Mouse (Mus musculus): Measurements from ENCODE around the gene Ppp2r3d.
A peak's percentile ranks its signal among the peaks of the same experiment; 100 is the strongest.
"Not testable (repeated sequence)": the region's sequence is repeated elsewhere in the genome, so short reads cannot be mapped to it uniquely, and the experiment has no call there.

Gene Ppp2r3d

DNA sequence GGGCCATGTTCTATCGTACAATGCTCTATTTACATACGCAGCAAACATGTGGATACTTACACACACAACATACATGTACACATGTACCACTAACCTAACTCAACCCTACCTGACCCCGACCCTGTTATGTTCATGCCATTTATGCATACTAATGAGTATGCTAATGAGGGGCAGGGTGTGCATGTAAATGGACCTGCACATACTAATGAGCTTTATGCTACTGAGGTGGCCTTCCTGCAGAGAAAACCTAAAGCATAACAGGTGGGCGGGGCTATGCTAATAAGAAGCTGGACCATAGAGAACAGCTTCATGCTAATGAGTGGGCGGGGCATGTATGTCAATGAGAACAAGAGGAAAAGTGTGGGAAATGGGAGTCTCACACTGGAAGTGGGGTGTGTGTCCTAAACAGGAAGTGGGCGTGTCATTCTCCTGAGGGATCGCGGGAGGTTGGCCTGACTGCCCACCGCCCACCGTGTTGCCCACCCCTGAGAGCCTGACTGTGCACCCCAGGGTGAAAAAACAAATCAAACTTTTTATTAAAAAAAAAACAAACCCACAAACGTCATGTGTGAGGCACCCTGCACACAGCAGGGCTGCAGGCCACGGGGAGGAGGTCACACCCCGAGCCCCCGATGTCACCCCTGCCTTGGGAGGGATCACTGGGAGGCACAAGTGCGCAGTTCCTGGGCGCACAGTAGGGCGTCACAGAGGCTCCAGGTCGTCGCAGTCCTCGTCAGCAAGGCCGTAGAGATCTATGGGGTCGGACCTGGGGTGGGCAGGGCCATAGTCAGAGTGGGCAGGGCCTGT is at the start of gene Ppp2r3d:
Gene Ppp2r3d, minus strand, starts transcription at position 803 of the 807 bp plus-strand sequence.
- no peak for DNase-seq (ENCODE audit: low spot score)

GRCm38 (mm10) chr9:124493693-124494092 is 17.0 kb upstream of the Ppp2r3d start, which contains the start of gene Gm21836:
Gm21836 (minus strand) TSS chr9:124493793.
- not testable (repeated sequence) for DNase-seq (ENCODE audit: low spot score)

- DNase-seq (ENCODE audit: low spot score), result peak; percentile 5
These were observed 3.8 kb upstream of the Ppp2r3d start for GRCm38 (mm10) chr9:124480361-124480980.

- DNase-seq (ENCODE audit: low spot score), result no peak
These were observed 1.4 kb upstream of the Ppp2r3d start for GRCm38 (mm10) chr9:124478081-124478480.

GRCm38 (mm10) chr9:124475689-124476088 is 1.0 kb downstream of the Ppp2r3d start:
- DNase-seq (ENCODE audit: low spot score), result no peak

DNA sequence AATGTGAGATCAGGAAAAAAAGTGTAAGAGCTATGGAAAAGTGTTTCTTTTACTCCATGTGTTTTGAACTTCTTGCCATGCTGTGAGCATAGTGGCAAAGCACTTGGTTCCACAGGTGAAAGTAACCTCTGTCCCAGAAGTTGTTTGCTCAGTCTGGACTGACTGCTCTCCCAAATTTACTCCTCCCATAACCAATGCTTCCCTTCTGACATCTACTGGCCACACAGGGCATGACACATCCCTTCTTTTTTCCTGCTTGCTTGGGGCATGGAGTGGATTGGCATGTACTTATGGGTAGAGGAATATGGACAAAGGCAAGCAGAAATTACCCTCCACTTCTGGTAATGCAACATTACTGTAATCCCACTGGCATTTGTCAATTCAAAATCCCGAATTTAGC is 20.1 kb downstream of the Ppp2r3d start:
- peak; percentile 45 for DNase-seq (ENCODE audit: low spot score)

GRCm38 (mm10) chr9:124442533-124442855 is 34.2 kb downstream of the Ppp2r3d start:
- no peak for DNase-seq (ENCODE audit: low spot score)

- DNase-seq (ENCODE audit: low spot score), result no peak
These were observed 34.8 kb downstream of the Ppp2r3d start for GRCm38 (mm10) chr9:124441681-124442532.

DNA sequence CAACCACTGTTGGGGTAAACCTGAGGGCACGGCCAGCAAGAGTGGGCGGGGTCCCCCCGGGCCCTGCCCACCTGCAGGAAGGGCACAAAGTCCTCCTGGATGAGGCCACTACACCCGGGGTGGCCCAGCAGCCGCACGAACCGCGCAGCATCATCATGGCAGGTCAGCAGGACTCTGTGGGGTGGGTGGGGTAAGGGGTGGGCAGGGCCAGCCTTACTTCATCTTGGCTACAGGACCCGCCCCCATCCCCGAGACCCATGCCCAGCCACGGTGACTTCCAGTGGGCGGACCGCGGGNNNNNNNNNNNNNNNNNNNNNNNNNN is 36.0 kb downstream of the Ppp2r3d start:
- no peak for DNase-seq (ENCODE audit: low spot score)

DNA sequence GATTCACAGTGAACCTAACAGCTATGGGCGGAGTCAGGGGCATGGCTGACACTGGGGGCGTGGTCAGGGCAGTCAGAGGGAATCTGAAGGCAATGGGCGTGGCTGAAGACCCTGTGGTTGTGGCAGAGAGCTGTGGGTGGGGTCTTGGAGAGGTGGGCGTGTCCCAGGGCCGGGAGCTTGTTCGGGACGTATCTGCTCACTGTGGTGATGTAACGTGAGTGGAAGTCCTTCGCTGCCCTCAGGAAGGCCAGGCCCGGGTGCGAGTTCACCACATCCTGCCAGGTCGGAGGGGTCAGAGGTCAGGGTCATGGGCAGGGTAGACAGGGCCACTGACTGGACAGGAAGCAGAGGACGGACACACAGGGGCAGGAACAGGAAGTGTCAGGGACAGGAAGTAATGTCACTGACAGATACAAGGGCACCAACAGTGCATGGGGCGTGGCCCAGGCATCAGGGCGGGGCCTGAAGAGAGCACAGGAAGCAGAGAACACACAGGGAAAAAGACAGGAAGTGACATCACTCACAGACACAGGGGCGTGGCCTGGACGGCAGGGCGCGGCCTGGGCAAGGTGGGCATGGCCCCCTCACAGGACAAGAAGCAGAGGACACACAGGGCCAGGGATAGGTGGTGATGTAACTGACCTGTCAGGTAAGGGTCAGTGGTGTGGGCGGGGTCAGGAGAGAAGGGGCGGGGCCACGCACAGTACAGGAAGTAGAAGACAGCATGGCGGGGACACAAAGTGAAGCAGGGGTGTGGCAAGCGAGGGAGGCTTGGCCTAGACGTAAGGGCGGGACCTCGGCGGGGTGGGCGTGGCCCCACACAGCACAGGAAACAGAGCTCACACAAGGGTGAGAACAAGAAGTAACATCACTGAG is 36.6 kb downstream of the Ppp2r3d start:
- DNase-seq (ENCODE audit: low spot score), result no peak

DNA sequence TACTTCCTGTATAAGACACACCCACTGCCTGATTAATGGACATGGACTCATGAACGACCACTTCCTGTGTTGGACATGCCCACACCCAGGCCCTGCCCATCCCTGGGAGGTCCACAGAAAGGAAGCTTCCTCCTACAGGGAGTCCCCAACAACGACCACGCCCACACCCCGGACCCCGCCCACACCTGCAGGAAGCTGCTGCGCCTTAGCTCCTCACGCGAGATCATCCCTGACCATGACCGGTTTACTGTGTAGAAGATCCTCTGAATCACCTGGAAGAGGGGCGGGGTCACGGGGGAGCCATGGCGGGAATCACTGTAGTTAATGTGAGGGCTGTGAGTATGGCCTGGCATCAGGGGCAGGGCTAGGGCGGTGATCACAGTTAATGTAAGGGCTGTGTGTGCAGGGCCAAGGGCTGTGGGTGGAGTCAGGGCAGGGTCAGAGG is 37.3 kb downstream of the Ppp2r3d start:
- no peak for DNase-seq (ENCODE audit: low spot score)

- DNase-seq (ENCODE audit: low spot score), result no peak
These were observed 37.9 kb downstream of the Ppp2r3d start for GRCm38 (mm10) chr9:124438686-124439346.

DNA sequence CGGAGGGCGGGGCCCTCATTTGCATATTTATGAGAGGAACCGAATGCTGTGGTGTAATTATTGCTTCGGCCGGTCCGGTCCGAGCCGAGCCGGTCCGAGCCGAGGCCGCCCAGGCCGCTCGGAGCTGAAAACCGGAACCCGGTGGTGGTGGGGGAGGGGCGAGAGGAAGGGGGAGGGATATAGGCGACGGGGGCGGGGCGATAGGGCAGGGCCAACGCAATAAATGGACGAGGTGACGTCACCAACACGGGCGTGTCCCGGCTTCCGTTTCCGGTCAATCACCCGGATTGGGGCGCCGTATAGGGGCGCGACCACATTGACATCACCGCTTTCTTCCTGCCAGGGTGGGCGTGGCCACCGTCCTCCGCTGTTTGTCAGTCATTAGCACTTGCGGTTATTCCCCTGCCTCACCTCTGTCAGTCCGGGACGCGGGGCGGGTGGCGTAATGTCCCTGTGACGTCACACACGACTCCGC is 51.2 kb downstream of the Ppp2r3d start:
- DNase-seq (ENCODE audit: low spot score), result peak; percentile 95

DNA sequence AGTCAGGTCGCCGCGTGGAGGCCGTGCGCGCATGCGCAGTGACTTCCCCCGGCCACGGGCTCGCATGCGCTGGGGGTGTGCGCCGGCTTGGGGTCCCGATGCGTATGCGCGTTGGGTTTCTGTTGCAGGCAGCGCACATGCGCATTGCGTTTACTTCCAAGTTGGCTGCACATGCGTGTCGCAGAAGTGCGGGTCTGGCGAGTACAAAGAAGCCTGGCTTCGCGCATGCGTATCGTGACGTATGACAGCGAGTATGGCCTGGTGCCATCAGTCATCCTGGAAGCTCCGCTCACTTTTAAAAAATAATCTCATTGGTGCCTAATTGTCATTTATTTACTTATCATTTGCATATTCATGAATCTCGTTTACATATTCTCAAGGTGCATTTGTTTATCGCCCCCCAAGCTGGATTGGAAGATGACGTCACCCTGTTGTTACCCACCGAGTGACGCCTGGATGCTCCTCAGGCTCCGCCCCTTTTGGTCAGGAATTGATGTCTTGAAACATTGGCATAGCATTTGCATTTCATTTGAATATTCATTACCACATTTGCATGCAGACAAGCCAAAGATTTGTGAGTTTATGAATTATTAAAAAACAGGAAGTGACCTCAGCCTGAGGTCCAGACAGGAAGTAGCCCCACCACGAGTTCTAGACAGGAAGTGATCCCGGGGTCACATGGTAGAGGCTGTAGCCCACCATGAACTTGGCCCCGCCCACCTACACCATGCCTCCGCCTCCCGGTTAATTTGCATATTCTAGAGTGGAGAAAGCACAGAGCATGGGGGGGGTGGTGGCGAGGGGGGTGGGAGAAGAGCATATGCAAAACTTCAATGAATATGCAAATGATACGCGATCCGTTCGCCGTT is 51.9 kb downstream of the Ppp2r3d start:
- DNase-seq (ENCODE audit: low spot score), result peak; percentile 97

GRCm38 (mm10) chr9:124424292-124424541 is 52.5 kb downstream of the Ppp2r3d start:
- no peak for DNase-seq (ENCODE audit: low spot score)

- peak; percentile 97 for DNase-seq (ENCODE audit: low spot score)
These were observed 53.0 kb downstream of the Ppp2r3d start for GRCm38 (mm10) chr9:124423552-124424291.

- peak; percentile 91 for DNase-seq (ENCODE audit: low spot score)
These were observed 53.7 kb downstream of the Ppp2r3d start for GRCm38 (mm10) chr9:124422900-124423551.

DNA sequence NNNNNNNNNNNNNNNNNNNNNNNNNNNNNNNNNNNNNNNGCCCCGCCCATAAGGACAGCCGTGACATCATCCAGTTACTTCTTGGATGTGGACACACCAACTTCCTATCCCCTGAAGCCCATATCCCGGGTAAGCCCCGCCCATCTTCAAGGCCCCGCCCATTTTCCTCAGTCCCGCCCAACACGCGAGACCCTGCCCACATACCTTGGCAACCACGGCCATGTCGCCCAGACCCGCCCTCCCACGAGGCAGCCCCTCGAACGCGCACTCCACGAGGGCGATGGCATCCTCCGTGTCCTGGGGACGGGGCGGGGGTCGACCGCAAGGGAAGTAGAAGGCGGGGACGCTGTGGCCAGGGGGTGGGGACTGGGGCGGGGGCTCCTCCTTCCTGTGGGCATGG is 54.3 kb downstream of the Ppp2r3d start:
- DNase-seq (ENCODE audit: low spot score), result peak; percentile 65

- DNase-seq (ENCODE audit: low spot score), result no peak
These were observed 63.8 kb downstream of the Ppp2r3d start for GRCm38 (mm10) chr9:124412921-124413320.

Data from urinary bladder, postnatal 25 days (tissue).